Mouse (Mus musculus): ENCODE data around the gene Kif18b. TPM values are rescaled to one million over a fixed set of nuclear protein-coding genes. Genes with fewer than 3 reads are reported as not detected.

The Kif18b gene
- total RNA-seq, 1 experiment from 2014 or later = 16.2 TPM

- no peak for ATAC-seq (replicated peaks; ENCODE audit: low read depth, poor library complexity, severe bottlenecking)
These were observed 16.3 kb upstream of the Kif18b start for GRCm38 (mm10) chr11:102941236-102941635.

DNA sequence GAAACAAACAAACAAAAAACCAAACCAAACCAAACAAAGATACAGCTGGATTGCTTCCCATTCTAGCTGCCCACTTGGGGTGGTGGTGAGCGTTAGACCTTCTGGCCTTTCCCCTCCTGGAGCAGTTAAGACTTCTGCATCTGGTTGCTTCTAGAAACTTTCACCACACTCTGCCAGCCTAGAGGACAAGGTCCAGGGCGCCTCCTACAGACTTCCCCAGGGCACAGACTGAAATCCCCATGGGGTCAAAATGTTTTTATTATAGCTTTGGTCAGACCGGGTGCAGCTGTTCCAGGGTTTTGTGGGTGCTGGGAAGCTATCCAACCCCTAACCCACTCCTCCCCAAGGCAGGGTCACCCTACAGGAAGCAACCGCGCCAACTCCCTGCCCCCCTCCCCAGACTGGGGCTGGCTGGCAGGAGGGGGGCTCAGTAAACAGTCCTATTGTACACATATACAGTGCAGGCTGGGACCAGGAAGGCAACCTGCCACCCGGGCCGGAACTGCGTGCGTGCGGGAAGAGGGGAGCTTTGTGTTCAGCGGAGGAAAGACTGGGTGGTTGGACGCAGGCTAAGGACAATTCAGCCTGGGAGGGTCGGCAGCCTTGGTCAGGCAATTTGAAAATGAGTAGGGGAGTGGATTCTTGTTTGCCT lies 14.2 kb upstream of the Kif18b start:
- 0 out of 2 replicates have a peak, but pooled peaks have one; percentile 41 for ATAC-seq (replicated peaks; ENCODE audit: low read depth, poor library complexity, severe bottlenecking)

DNA sequence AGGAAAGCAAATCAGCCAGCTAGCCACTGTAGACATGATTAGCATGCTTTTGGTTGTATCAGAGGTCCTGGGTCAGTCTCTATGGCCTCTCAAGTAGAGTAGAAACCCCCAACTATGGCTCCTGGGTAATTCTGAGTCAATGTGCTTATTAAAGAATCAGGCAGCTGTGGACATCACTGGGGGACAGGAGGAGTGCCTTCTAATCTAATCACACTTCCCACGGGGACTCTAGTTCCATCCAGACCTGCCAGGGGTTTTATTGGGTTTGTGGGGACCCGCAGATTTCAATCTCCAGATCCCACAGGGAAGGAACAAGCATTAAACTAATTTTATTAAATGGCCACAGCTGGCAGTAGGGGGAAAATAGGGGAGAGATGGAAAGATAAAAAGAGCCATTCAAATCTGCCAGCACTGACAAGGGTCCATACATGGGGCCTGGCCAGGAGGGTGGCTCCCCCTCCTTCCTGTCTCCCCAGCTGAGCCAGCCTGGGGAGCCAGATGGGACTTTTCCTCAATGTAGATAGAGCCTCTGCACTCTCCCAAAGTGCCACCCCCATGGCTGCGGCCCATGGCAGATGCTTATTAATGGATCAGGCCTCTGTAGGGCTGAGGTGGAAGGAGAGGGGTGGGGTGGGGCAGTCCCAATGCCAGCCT lies 12.7 kb upstream of the Kif18b start:
- no peak for ATAC-seq (replicated peaks; ENCODE audit: low read depth, poor library complexity, severe bottlenecking)

DNA sequence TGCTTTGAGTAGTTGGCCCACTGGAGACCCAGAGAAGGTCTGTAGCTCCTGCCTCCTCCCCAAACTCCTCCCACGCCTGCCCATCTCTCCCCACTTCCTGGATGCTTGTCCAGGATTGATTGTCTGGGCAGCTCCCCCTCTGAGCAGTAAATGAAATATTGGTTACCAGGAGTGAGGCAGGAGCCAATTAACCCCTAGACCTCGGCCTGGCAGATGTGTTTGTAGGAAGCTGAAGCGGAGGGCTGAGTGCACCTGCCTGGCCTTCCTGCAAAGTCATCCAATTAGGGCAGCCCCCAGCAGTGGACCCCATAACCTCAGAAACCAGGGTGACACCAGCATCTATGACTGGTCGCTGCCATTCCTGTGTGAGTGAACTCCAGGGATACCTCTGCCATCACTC lies 11.3 kb upstream of the Kif18b start:
- ATAC-seq (replicated peaks; ENCODE audit: low read depth, poor library complexity, severe bottlenecking) = no peak

GRCm38 (mm10) chr11:102930672-102931071 lies 5.7 kb upstream of the Kif18b start:
- ATAC-seq (replicated peaks; ENCODE audit: low read depth, poor library complexity, severe bottlenecking) = no peak

DNA sequence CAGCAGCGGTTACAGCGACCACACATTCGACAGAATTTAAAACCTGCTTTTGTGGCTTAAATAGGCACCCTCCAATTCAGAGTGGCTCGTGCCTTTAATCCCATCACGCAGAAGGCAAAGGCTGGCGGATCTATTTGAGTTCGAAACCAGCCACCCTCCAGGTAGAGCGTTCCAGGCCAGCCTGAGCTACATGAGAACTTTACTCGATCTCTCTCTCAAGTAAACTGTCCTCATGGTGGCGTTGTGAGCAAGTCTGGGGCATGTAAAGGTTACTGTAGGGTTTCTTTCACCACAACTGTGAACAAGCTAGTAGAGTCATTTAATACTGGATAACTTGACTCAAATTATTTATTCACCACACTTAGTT lies 410 bp upstream of the Kif18b start:
- ATAC-seq (replicated peaks; ENCODE audit: low read depth, poor library complexity, severe bottlenecking) = peak; percentile 68

DNA sequence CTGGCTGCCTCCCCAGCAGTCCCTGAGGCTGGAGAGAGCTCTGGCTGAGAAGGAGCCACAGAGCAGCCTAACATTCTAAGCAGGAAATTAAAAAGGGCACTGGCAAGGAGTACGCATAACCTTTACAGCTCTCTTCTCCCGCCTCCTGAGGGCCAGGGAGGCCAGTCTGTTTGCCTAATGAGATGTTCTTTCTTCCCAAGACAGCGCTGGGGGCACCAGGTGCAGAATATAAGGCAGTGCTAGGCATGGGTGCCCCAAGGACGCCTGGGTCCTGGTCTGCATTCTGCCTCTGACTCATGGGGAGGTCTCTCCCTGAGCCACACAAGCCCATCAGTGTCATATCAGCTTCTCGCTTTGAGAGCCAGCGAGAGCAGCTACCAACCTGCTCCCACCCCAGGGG lies 3.4 kb downstream of the Kif18b start:
- ATAC-seq (replicated peaks; ENCODE audit: low read depth, poor library complexity, severe bottlenecking) = no peak

- no peak for ATAC-seq (replicated peaks; ENCODE audit: low read depth, poor library complexity, severe bottlenecking)
These were observed 6.8 kb downstream of the Kif18b start for GRCm38 (mm10) chr11:102918077-102918476.

GRCm38 (mm10) chr11:102915380-102915779 lies 9.5 kb downstream of the Kif18b start:
- ATAC-seq (replicated peaks; ENCODE audit: low read depth, poor library complexity, severe bottlenecking) = no peak

- no peak for ATAC-seq (replicated peaks; ENCODE audit: low read depth, poor library complexity, severe bottlenecking)
These were observed 13.5 kb downstream of the Kif18b start for GRCm38 (mm10) chr11:102911376-102911775.

- ATAC-seq (replicated peaks; ENCODE audit: low read depth, poor library complexity, severe bottlenecking) = no peak
These were observed 21.3 kb downstream of the Kif18b start for GRCm38 (mm10) chr11:102903654-102904053.

DNA sequence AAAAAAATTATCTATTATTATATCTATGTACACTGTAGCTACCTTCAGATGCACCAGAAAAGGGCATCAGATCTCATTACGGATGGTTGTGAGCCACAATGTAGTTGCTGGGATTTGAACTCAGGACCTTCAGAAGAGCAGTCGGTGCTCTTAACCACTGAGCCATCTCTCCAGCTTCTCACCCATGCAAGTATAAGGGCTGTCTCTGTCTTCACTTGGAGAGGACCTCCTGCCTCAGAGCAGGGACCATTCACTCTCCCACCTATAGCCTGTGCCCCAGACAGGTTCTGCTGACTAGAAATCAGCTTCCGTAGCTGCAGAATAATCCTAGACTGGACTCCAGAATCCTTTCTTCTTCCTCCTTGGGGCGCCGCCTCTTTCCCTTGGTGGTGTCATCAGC lies 22.8 kb downstream of the Kif18b start:
- no peak for ATAC-seq (replicated peaks; ENCODE audit: low read depth, poor library complexity, severe bottlenecking)

- ATAC-seq (replicated peaks; ENCODE audit: low read depth, poor library complexity, severe bottlenecking) = 0 out of 2 replicates have a peak, but pooled peaks have one; percentile 1
These were observed 23.7 kb downstream of the Kif18b start for GRCm38 (mm10) chr11:102901199-102901598.

DNA sequence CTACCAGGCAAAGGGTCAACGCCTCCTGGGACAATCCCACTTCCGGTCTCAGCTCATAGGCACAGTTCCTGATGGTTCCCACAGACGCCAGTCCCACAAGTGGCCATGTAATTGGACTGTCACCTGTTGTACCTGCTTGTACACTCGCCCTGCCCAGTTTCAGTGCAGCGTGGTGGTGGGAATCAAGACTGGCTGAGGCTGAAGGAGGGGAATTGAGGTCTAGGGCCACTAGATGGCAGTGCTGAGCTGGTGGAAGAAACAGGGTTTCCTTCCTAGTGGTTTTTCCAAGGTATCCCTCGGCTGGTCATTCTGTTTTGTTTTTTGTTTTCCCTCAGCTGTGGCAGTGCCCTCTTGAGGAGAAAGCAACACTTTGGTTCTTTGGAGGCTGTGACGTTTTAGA lies 24.2 kb downstream of the Kif18b start, which contains the start of gene Gfap:
Gene Gfap (minus strand): TSS at position 150 of the 400 bp plus-strand sequence.
- peak; percentile 81 for ATAC-seq (replicated peaks; ENCODE audit: low read depth, poor library complexity, severe bottlenecking)

GRCm38 (mm10) chr11:102898408-102898807 lies 26.5 kb downstream of the Kif18b start:
- ATAC-seq (replicated peaks; ENCODE audit: low read depth, poor library complexity, severe bottlenecking) = no peak

GRCm38 (mm10) chr11:102896641-102897040 lies 28.3 kb downstream of the Kif18b start:
- ATAC-seq (replicated peaks; ENCODE audit: low read depth, poor library complexity, severe bottlenecking) = no peak

DNA sequence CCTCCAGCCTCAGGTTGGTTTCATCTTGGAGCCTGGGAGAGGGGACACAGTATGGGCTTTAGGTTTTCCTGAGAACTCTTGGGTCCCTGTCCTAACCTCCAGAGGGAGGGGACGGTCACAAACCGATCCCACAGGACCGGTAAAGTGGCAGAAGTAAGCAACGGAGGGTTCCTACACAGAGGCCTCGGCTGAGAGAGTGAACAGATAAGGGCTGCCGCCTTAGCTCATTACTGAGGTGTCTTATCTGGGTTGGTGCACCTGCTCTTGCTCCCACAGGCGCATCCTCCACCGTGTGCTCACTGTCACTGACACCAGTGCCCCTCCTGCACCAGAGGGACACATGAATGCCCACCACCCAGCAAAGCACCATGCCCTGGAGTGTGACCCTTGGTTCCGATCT lies 29.1 kb downstream of the Kif18b start:
- ATAC-seq (replicated peaks; ENCODE audit: low read depth, poor library complexity, severe bottlenecking) = no peak; the same call in 1 of the 2 replicates

- no peak for ATAC-seq (replicated peaks; ENCODE audit: low read depth, poor library complexity, severe bottlenecking)
These were observed 30.2 kb downstream of the Kif18b start for GRCm38 (mm10) chr11:102894716-102895115.

DNA sequence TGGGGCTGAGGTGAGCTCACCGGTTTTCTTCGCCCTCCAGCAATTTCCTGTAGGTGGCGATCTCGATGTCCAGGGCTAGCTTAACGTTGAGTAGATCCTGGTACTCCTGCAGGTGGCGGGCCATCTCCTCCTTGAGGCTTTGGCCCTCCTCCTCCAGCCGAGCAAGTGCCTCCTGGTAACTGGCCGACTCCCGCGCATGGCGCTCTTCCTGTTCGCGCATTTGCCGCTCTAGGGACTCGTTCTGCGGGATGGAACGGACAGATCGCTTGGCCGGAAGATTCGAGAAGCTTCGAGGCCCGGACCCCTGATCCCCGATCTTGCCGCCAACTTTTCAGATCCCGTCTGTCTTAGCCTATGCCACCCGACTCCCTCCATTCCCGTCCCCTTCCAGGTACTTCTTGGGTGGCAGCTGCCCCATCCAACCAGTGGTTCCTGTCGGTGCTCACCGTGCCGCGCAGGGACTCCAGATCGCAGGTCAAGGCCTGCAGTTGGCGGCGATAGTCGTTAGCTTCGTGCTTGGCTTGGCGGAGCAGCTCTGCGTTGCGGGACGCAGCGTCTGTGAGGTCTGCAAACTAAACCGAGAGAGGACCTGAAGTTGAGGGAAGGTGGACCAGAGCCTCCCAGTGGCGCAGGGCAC lies 31.8 kb downstream of the Kif18b start:
- ATAC-seq (replicated peaks; ENCODE audit: low read depth, poor library complexity, severe bottlenecking) = peak; percentile 89

DNA sequence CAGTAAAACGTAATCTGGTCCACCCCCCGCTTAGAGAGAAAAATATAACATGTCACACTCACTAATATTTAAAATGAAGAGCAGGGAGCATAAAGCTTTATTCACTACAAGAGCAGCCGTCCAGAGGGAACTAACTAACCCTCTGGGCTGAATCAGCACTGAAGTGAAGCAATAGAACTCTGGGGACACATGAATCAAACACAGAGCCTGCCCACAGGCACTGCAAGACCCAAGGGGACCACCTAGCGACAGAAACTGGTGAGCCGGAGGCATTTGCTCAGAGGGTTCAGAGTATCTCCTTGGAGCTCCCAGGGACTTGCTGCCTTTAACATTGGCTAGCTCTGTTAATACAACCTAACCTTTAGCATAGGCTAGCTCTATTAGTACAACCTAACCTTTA lies 34.8 kb downstream of the Kif18b start:
- no peak for ATAC-seq (replicated peaks; ENCODE audit: low read depth, poor library complexity, severe bottlenecking)

- ATAC-seq (replicated peaks; ENCODE audit: low read depth, poor library complexity, severe bottlenecking) = no peak
These were observed 36.8 kb downstream of the Kif18b start for GRCm38 (mm10) chr11:102888135-102888534.
